Mouse (Mus musculus) erythroblast, adult 5-6 weeks (primary cell): ENCODE data around the gene Dffb. TPM values are rescaled to one million over a fixed set of nuclear protein-coding genes. Genes with fewer than 3 reads are reported as not detected.
A peak's percentile ranks its signal among the peaks of the same experiment; 100 is the strongest.

Experiments
- ATAC-seq: replicated peaks from 2 replicates; pipeline ENCODE4 v1.8.0; 2016; ENCODE audit warnings: moderate number of reproducible peaks, mild to moderate bottlenecking, moderate TSS enrichment, inconsistent platforms; ENCODE audit not compliant: poor library complexity, low FRiP score, severe bottlenecking
- total RNA-seq, 2 experiments: library from RNA; stranded (forward) in 1 of 2; stranded (reverse) in 1 of 2; fragments of 150-400 nt in 1 of 2; fragments of 200-764, 138-1000 nt in 1 of 2; gene quantifications; 2 replicates each; pipeline versions ENCODE4 v1.2.3 to v1.2.4; 2015 to 2017; ENCODE audit warnings: low replicate concordance in 2 of 2

Gene Dffb
- total RNA-seq (2015; ENCODE audit: low replicate concordance) (2.9 and 9.2 TPM in 2 replicates), total RNA-seq (2017; ENCODE audit: low replicate concordance) (2.1 and 3.5 TPM in 2 replicates)

DNA sequence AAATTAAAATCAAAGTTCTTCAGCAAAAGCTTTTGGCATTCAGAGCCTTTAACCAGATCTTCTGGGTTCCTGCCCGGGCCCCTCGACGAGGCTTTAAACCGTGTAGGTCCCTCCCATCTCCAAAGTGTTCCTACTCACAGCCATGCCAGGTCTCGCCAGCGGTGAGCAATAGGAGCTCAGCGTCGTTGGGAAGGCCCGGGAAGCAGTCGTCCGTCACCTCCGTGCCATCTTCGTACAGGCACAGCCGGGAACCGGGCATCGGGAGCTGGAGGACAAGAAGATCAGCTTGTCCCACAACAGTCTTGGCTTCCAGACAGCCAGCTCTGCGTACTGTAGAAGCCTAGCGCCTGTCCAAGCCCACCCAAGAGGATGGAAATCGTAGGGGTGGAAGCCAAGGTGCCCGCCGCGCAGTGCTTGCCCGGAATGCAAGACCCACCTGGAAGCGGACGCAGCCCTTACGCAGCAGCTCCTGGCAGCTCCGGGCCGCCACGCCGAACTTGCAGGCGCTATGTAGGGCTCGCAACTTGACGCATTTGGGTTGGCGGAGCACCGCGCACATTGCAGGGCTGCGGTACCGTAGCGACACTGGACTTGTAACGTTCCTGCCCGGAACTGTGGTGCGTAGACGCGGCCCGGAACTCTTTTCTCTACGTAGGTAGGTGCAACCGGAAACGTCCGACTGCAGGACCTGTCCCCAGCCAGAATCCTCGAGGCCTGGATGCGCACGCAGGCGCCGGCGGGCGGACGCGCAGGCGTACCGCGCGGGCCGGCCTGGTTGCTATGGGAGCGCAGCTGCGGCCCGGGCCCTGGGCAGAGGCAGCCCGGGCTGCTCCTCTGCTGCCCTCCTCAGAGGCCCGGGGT, at the start of gene Dffb, which contains the start of gene Cep104:
TSS of gene Dffb (minus strand) at position 696 of the 861 bp plus-strand sequence.
TSS of gene Cep104 (plus strand) at position 764 of the 861 bp plus-strand sequence.
- peak; percentile 94 for ATAC-seq

DNA sequence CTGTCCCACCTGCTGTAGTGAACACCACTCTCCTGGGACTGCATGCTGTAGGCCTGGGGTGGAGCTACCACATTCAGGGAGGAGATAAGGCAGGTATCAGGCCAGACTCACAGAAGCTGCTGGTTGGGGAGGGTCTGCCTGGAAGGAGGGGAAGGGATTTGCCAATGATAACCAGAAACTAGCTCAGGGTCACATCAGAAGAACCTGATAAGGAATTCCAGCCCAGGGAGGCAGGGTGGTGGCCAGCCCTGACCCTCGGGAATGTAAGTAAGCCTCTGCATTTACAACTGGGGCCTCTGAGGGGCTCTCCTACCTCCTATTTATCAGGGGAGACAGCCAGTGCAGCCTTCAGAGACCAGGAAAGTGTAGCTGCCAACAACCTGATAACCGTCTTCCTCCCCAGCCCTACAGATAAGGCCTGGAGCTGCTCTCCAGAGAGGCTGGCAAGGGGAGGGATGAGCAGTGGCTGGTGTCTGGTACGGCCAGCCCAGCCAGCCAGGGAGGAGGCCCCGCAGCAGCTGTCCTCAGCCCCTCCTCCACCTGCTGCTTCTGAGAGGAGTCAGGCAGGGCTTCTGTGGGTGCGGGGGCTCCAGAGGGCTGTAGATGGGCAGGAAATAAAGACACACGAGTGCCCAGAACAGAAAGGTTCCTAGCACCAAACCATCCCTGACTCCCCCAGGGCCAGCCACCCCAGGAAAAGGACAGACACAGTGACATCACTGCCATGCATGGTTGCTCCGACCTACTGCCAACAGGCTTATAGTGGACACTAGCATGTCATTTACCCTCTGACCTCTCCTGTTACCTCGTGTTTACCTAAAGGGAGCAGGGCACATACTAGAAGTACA, 49.1 kb upstream of the Dffb start:
- ATAC-seq, result peak; percentile 66

DNA sequence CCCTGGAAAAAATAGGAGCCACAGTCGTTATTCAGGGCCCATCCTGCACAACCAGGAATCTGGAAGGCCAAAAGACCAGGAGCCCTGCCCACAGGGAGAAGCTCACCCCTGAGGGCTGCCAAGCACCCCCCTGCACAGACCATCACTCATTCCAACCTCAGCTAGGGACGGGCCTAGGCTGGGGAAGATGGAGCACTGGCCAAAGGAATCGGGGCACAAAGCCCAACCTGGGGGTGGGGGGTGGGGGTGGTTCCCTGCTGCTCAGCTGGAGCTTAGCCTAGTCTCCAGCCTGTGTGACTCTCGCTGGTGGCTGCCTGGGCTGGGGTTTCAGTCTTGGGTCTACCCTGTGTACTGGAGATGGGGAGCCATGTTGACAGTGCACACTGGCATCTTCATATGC, 47.9 kb upstream of the Dffb start:
- ATAC-seq, result no peak

DNA sequence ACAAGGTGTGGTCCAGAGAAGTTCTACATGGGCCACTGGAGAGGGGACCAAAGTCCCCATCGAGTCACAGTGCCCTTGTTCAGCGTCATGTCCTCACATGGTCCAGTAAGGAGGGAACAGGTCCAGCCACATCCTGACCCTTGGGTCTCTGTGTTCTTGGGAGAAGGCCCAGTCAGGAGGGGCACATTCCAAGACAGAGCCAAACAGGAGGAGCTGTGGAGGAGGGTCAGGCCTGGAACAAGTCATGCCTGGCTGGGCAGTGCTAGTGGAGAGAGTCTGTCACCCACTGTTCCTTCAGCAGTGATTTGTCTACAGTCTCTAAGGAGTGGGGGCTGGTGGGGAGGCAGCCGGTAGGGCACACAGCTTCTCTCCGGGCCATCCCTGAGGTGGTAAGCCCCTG, 47.5 kb upstream of the Dffb start:
- ATAC-seq, result no peak

DNA sequence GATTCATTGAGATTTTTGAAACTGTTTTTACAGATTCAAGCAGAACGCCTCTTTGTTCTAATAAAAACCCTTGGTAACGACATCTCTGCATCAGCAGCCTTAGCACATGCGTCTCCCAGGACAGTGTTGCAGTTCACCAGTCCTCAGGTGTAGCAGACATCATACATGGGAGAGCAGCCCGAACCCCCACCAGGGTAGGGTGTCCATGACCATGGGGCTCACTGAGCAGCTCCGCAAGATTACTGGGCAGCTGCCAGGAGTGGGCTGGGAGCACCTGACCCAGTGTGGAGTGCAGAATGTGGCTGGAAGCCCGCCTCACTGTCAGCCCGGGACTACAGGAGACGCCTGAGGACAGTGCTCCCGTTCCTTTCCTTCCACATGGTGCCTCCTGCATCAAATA, 46.5 kb upstream of the Dffb start:
- ATAC-seq, result no peak

DNA sequence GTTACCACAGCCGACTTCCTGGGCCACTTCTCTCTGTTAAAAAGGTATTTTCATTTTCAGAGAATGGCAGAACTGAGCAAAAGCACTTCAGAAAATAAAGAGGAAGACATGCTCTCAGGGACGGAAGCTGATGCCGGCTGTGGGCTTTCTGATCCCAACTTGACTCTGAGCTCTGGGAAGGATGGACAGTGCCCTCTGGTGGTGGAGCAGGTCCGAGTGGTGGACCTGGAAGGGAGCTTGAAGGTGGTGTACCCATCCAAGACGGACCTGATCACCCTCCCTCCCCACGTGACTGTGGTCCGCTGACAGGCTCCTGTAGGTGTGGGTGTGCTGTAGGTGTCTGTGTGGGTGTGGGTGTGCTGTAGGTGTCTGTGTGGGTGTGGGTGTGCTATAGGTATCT, 44.6 kb upstream of the Dffb start:
- no peak for ATAC-seq

DNA sequence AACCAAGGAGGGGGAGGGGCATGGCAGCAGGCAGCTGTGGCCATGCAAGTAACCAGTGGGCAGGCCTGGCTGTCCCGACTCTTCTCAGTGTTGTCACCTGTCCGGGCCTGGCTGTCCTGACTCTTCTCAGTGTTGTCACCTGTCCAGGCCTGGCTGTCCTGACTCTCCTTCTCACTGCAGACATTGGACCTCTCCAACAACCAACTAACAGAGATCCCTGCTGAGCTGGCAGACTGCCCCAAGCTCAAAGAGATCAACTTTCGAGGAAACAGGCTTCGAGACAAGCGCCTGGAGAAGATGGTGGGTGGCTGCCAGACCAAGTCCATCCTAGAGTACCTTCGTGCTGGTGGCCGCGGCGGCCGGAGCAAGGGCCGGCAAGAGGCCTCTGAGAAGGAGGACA, 40.5 kb upstream of the Dffb start:
- ATAC-seq, result no peak

DNA sequence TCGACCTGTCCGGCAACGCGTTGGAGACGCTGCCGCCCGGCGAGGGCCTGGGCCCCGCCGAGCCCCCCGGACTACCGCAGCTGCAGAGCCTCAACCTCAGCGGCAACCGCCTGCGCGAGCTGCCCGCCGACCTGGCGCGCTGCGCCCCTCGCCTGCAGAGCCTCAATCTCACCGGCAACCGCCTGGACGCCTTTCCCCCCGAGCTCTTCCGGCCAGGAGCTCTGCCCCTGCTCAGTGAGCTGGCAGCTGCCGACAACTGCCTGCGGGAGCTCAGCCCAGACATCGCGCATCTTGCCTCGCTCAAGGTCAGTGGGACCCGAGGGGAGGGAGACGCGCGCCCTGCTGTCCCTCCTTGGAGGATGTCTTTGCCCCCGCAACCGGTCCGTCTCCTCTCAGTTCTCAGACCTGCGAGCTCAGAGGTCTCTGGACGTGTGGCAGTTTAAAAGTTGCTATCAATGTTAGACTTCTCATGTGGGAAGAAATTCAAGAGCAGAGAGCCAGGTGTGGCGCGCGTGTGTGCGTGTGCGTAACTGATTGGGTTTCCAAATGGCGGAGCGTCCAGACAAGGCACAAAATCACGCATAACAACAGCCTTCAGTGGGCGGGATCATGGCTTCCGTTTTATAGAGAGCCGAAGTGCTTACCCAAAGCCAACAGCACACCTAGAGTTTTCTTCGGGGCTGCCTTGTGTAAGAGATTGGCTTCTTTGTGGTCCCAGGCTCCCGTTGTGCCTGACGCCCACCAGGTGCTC, 37.4 kb upstream of the Dffb start:
- ATAC-seq, result no peak

DNA sequence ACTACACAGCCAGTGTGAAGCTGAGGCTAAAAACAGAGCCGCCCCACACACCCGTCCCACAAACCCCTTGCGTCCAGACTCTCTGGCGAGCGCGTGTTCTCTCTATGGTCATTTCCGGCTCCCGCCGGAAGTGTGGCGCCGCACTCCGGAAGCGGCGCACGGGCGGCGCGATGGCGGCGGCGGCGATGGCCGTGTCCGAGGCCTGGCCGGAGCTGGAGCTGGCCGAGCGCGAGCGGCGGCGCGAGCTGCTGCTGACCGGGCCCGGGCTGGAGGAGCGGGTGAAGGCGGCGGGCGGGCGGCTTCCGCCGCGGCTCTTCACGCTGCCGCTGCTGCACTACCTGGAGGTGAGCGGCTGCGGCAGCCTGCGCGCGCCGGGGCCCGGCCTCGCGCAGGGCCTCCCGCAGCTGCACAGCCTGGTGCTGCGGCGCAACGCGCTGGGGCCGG, 36.7 kb upstream of the Dffb start, which contains the start of gene Lrrc47:
TSS of gene Lrrc47 (plus strand) at position 86 of the 444 bp plus-strand sequence.
- peak; percentile 91 for ATAC-seq

DNA sequence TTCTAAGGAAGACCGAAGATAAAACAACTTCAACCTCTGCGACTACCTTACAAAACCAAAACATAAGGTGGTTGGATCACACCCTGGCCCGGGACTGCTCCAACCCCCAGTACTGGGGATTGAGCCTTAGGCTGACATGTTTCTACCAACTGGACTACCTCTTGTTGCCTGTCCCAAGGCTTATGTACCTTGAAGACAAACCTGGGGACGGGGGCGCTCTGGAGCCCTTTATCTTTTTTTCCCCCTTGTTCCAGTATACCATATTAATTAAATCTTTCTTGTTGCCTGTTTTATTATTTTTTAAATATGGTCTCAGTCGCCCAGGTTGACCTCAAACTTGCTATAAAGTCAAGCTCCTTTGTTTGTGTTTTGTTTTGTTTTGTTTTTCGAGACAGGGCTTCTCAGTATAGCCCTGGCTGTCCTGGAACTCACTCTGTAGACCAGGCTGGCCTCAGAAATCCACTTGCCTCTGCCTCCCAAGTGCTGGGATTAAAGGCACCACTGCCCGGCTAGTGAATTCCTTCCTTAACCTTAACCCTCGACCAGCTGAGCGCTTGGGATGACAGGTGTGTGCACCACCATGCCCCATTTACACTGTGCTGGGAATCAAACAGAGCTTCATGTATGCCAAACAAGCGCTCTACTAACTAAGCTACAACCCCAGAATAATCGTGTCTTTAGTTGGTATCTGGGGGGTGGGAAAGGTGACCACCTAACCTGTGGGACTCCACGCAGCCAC, 36.1 kb upstream of the Dffb start:
- ATAC-seq, result no peak

DNA sequence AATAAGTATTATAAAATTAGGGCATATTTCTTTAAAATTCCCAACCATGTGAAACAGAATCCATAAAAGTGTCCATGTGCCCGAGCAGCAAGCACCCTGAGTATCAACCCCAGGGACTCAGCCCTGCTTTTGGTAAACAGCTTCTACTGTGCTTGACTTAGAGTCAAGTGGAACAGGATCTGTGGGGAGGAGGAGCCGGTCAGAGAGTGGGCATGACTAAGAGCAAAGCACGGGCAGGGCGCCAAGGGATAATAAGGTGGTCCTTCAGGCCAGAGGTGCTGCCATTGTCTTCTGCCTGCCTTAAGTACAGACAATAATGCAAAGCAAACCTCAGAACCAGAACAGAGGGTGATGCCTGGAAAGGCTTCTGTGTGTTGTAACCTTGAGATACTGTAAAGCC, 32.8 kb upstream of the Dffb start:
- ATAC-seq, result no peak

DNA sequence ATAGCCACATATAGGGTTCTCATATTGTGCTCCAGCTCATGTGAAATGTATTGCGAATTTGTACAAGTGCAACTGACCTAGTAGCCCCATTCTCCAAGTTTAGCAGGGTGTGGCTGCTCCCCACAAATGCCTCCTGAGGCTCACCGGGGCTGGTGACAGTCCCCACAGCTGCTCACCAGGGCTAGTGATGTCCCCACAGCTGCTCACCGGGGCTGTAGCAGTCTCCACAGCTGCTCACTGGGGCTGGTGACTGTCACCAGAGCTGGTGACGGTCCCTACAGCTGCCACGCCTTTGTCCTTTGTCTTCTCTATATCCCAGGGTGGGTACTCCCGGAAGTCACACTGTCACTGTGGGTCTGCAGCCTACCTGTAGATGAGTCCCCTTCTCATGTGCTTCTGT, 31.3 kb upstream of the Dffb start:
- ATAC-seq, result no peak

DNA sequence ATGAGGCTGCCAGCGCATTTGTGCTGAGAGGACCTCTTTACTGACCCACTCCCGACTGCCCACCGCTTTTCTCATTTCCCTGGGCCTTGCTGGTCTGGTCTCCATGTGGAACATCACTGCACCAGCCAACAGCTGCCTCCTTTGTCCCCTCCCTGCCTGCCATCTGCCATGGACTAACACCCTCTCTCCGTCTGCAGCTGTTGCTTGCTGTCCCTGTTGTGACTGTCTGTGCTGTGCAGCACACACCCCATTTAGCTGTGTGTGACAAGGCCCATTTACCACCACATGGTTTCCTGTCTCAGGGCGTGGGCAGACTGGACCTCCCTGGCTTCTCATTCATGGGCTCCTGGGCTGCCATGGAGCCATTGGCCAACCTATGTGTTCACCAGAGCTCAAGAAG, 30.6 kb upstream of the Dffb start:
- no peak for ATAC-seq

DNA sequence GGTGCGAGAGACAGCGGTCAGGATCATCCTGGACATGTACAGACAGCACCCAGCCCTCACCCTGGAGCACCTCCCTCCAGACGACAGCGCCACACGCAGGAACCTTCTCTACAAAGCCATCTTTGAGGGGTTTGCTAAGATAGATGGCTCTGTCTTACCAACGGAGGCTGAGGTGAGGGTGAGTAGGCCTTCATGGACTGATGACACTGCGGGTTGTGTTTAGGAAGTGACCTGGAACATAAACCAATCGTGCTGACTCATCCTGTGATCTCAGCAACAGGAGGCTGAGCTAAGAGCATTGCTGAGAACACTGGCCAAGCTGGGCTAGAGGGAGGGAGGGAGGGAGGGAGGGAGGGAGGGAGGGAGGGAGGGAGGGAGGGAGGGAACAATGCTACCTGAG, 18.6 kb upstream of the Dffb start:
- no peak for ATAC-seq

DNA sequence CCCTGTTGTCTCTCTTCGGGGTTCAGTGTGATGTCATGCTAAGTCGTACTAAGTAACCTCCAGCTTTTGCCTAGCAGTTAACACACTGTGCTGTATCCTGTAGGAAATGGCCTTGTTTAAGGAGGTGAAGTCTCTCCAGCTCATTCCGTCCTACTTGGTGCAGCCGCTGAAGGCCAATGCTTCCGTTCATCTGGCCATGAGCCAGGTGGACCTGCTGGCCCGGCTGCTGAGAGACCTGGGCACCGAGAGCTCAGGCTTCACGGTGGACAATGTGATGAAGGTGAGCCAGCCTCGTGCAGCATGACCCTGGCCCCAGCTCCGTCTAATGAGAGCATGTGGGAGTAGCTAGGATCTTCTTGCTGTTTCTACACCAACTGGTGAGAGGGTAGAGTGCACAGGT, 17.8 kb upstream of the Dffb start:
- ATAC-seq, result no peak

DNA sequence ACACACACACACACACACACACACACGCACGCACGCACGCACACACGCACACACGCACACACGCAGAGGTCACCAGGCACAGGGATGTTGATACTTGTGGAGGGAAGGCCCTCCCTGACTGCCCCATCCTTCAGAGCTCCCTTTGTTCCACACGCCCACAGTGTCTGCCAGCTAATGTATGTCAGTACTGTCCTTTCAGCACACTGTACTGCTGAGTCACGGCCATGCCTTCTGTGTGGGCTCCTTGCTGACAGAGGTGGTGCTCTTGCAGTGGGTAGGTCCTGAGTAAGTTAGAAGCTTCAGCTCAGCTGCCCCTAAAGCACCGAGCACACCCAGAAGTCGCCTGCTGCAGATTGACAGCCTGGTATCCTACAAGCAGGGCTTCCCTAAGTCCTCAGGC, 5.5 kb upstream of the Dffb start:
- ATAC-seq, result no peak

DNA sequence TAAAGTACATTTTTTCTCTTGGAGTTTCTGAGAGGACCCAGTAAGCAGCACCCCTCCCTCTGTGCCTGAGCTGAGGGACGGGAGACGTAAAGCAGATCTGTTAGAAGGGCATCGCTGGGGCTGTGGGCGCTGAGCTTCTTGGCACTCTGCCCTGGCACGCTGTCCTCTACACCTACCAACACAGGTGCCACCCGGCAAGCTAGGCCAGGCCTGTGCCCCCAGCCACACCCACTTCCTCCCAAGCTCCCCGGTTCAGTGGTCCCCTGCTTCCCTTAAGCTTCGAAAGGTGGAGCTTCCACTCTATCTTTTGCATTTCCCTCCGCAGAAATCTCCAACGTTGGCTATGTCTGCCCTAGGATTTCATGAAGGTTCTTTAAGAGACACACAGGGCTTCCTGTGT, 4.3 kb upstream of the Dffb start:
- ATAC-seq, result no peak

DNA sequence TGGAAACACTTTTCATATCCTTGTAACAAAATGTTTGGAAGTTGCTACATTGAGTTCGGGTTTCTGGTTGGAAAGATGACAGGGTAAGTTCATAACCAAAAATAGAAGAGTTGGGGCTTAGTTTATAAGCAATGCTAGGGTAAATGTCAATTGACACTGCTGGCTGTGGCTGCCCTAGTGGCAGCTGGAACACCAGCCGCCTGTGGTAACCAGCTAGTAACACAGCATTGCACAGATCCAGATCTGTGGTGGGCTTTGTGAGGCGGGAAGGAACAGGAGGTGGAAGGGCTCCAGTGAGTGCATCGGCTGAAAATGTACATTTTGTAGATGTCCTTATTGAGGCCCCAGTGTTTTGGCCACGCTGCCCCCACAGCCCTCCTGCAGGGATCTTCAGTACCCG, 842 bp upstream of the Dffb start:
- ATAC-seq, result no peak

DNA sequence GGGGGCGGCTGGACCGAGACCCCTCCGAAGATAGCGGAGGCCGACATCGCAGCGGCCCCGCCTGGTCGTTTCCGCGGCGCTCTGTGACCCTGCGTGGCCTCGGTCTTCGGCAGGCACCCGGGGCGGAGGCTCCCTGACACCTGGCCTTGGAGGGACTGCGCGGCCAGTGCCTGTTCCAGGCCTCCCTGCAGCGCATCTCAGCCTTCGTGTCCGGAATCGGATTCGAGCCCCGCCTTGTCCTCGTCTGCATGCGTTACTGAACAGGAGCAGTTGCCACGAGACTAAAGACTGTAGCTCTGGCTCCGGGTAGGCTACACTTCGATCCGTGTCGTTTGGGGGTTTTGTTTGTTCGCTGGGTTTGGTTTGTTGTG, 351 bp upstream of the Dffb start:
- peak; percentile 38 for ATAC-seq
